Mouse (Mus musculus): Measurements from ENCODE around the gene Isyna1.

Gene Isyna1

DNA sequence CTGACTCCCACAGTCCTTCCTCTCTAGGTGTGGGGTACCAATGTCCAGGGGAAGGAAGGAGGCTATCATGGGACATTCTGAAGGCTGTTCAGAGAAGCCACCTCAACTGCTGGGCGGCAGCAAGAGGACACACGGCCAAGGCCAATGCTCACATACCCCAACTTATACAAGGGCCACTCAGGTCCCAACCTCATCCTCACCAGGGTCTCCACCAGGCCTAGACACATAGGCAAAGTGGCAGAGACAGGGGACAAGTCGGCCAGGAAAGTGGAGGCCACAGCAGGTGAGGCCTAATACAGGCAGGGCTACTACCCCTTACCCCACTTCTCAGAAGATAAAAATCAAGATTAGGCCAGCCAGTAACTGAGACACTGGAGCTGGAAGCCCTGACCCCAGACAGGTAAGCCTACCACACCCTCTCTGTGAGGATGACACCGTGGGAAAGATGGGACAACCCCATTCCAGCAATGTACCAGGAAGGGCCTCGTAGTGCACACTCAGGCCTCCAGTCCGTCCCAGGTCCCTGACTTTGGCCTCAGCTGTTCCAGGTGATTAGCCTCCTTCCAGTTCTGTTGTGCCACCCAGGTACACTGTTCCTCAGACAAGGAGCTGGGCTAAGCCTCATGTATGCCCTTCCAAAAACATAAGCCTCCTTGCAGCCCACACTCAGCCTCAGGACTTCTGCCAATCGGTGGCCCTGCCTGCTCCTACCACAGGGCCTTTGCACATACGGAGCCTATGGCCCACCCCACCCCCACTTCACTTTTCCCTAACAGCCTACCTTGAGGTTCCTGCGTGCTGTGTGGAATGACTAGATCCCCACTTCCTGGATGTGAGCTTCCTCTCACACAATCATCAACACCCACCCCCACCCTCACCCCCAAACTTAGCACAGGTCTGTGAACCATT lies 12.0 kb downstream of the Isyna1 start:
- no peak for DNase-seq

GRCm38 (mm10) chr8:70606780-70607602 lies 12.8 kb downstream of the Isyna1 start:
- peak in 1 of 2 experiments; percentile 41 for DNase-seq

- DNase-seq = no peak
These were observed 13.4 kb downstream of the Isyna1 start for GRCm38 (mm10) chr8:70607603-70607897.

GRCm38 (mm10) chr8:70607898-70608748 lies 13.9 kb downstream of the Isyna1 start:
- peak in 1 of 2 experiments; percentile 78 for DNase-seq

- DNase-seq = no peak
These were observed 14.7 kb downstream of the Isyna1 start, which contains the start of gene Ssbp4 for GRCm38 (mm10) chr8:70608749-70609367. Gene Ssbp4, minus strand, starts transcription at chr8:70608872.

- peak in 1 of 2 experiments; percentile 49 for DNase-seq
These were observed 15.2 kb downstream of the Isyna1 start for GRCm38 (mm10) chr8:70609368-70609848.

DNA sequence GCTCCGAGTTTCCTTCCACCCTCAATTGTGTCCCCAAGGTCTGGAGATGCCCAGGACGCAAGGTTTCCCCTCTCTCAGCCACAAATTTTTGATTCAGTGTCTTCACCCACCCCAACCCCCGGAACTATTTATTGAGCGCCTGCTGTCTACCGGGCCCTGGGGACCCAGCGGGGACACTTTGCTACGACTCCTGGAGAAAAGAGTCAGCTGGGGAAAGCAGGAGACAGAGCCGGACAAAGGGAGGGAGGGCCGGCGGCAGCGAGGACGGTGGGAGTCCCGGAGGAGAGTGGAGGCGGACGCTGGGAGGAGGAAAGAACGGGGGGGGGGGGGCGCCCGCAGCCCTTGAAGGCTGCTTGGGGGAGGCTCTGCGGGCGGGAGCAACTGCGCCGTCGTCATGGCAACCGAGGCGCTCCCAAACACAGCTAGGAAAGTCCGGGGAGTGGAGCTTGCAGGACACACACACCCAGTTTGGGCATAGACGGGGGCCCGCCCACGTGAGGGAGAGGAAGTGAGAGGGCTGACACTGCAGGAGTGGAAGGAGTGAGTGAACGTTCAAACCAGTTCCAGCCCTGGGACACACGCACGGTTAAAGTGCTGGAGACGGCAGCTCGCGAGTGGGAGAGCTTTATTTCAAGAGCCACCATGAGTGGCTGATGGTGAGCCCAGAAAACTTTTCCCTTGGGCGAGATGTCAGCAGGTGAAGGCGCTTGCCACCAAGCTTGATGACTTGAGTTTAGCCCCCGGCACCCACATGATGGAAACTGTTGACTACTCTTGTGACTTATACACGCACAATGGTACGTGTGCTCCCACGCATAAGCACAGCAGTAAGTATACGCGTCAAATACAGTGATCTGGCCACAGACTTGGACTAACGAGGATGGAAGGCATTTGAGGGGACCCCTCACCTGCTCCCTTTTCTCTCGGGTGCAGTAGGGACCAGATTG lies 15.9 kb downstream of the Isyna1 start:
- peak; percentile 45 to 55 for DNase-seq

DNA sequence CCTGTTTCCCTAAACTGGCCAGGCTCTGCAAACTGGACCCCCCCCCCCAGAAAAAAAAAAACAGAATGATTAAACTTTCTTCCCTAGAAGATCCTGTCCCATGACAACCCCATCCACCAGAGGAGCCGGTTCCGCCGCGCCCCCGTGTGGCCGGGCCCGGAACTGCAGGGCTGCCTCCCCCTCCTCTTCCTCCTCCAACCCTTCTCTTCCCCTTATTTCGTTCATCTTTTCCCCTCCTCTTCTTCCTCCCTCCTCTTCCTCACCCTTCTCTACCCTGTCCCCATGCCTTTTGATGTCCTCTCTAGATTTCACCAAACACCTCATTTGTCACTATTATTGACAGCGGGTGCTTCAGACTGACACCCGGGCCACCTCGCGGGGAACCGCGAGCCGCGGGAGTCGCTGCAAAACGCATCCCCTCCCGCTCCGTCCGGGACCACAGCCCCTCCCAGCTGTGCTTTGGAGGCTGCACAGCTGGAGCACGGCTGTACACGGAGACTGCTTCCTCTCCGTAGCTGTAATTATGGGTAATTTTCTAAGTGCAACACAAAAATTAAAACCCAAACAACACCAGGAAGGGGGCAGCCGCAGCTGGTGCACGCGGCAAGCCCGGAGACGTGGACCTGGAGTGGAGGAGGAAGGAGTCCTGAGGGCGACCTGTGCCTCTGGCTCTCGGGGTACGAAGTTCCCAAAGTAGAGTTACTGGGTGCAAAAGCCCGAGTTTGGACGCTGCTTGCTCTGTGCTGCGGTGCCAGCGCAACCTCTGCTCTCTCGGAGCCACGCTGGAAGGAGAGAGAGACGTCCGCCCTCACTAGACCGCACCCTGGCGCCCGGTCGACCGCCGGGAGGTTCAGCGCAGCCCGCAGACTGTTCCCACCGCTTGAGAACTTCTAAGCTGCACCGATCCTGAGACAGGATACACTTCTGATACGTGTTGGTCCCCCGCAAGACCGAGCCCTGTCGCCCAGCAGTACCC lies 16.9 kb downstream of the Isyna1 start:
- peak; percentile 74 to 83 for DNase-seq

DNA sequence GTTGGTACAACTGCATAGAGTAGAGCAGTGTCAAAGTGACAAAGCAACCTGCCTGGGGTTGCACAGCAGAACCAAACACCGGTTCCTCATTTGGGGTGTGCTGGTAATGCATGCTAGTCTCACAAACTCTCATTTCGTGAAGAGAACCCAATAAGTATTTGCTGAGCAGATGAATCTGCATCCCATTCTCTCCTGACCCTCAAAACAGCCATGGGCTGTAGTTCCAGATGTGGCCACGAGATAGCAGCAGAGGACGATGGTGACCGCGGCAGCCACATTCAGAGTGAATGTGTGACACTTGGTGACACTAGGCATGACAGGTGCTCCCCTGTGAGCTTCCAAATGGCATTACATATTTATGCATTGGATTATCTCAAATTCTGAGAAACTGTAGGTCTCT lies 17.7 kb downstream of the Isyna1 start:
- peak; percentile 87 to 89 for DNase-seq

DNA sequence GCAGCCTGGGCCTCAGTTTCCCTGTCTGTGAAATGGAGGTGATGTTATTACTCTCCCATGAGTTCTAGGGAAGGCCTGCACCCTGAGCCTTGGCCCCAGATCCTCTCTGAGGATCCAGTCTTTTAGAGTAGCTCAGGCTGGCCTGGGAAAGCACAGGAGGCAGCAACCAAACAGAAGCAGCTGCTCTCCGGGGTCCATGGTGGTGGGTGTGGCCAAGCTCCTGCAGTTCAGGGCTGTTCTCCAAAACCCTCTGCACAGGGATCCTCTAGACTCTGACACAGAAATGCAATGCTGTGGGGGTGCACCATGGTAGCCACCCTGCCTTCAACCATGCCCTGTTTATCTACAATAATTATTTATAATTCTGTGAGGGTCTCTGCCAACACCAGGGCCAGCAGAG lies 19.6 kb downstream of the Isyna1 start:
- no peak for DNase-seq

DNA sequence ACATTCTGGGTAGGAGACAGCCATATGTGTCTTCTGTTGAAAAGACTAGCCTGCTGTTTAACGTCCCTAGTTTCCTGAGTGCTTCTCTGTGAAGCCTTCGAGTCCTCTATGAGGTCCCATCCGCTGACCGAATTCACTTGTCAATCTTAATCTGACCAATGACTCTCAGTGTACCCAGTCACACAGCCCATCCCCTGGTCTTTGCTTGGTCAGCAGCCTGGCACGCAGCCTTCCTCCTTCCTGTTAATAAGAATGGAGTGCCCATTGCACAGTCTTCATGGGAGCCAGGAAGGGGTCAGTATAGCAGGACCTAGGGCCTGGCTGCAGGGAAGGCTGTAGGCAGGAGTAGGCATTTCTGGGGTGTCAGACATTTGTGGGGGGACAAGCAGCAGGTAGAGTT lies 20.3 kb downstream of the Isyna1 start:
- DNase-seq = no peak

GRCm38 (mm10) chr8:70615281-70615680 lies 21.1 kb downstream of the Isyna1 start:
- no peak for DNase-seq

DNA sequence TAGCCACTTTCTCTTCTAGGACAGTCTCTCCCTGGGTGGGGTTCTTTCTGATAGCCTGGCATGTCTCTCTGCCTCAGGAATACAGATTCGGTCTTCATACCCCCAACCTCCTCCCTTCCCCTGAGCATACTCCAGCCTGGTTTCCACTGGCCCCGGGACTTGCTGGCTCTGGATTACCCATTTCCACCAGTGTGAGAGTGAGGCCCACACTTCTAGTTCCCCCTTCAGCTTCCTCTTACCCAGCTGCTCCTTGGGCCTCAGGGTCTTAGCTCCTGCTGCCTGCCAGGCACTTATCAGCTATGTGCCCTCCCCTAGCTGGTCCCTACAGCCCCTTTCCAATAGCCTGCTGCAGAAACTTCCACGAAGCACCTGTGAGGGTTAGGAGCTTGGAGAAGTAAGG lies 21.7 kb downstream of the Isyna1 start, which contains the start of gene Lrrc25:
Lrrc25 (plus strand) TSS at position 262 of the 400 bp plus-strand sequence.
- DNase-seq = no peak

DNA sequence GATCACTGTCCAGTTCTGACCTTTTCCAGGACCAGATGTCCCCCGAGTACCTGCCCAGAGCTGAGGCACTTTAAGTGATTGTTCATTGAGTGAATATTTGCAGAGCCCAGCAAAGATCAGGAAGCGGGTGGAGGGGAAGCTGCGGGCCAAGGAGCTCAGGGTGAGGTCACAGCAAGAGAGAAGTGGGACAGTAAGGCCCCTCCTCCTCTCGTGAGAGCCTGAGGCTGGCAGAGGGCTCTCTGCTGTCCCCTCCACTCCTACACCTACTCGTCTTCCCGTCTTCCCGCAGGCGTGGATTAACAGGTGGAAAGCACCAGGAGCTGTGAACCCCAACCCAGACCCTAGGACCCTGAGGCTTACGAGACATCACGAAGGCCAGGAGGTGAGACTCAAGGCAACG lies 22.5 kb downstream of the Isyna1 start:
- DNase-seq = no peak

GRCm38 (mm10) chr8:70617985-70618384 lies 23.8 kb downstream of the Isyna1 start:
- no peak for DNase-seq

DNA sequence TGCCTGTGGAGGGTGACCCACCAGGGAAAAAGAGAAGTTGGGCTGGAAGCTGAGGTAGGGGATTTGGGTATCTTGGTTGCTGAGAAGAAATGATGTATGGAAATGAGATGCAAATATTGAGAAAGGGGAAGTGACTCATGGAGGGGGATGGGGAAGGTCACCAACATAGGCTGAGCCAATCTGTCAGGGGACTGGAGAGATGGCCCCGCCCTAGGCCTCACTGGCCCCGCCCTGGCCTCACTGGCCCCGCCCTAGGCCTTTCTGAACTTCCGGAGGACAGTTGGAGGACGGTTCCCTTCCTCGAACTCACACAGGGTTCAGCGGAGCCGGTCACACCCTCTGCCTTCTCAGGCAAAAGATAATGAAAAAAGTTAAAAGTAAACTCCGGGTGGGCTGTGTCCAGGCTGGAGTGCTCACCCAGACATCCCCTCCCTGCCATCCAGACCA lies 24.7 kb downstream of the Isyna1 start:
- DNase-seq = no peak

GRCm38 (mm10) chr8:70622220-70622619 lies 28.0 kb downstream of the Isyna1 start:
- no peak for DNase-seq

- DNase-seq = peak; percentile 37 to 48
These were observed 30.9 kb downstream of the Isyna1 start for GRCm38 (mm10) chr8:70625104-70625503.

GRCm38 (mm10) chr8:70627041-70627440 lies 32.9 kb downstream of the Isyna1 start:
- DNase-seq = no peak

Measured in cerebellum, adult 18-20 months (tissue).